Mouse (Mus musculus): ENCODE data around the gene Ly6g6f.

- TF ChIP-seq EP300 (optimal IDR thresholded peaks at IDR 0.05) (no peak), CTCF (IDR thresholded peaks at IDR 0.05; ENCODE audit: low read depth) (no peak)
Measured at GRCm38 (mm10) chr17:35100196-35100765, 14.9 kb upstream of the Ly6g6f start.

Data from stomach, postnatal 0 days (tissue).